Mouse (Mus musculus) mouse trophoblast stem cell (cell line): ENCODE measurements at regions not wholly inside any gene's neighbourhood (a gene's known extent, or its start where the extent isn't known, plus 50 kb on each side); places are given as distances from the start of the nearest gene placed in this dataset.

Source experiments
- in situ Hi-C, 2 experiments: fragments of 300-500 bp; cut with MseI, MboI; formaldehyde crosslinking; loops; 2 replicates in 1 of 2; 3 replicates in 1 of 2; pipeline ENCODE4 v1.15.1; 2025

- in situ Hi-C loops = loop anchor here in 1 of 2 experiments (10.0 kb wide), 1 partner anchor 49 kb away; no protein-coding TSS in a partner anchor
Measured at GRCm38 (mm10) chr7:79543231-79544071, 74.0 kb downstream of the Rhcg start.

- in situ Hi-C loops = loop anchor here in 1 of 2 experiments (10.0 kb wide), 1 partner anchor 48 kb away; no protein-coding TSS in a partner anchor
Measured at GRCm38 (mm10) chr7:79542379-79543015, 75.0 kb downstream of the Rhcg start.

GRCm38 (mm10) chr7:79540246-79540645, 74.1 kb upstream of the Polg start:
- in situ Hi-C loops = loop anchor here in 1 of 2 experiments (10.0 kb wide), 1 partner anchor 45 kb away; no protein-coding TSS in a partner anchor

- in situ Hi-C loops = loop anchor here in 1 of 2 experiments (5.0 kb wide), 1 partner anchor 42 kb away; no protein-coding TSS in a partner anchor
Measured at GRCm38 (mm10) chr7:79539426-79539825, 73.3 kb upstream of the Polg start.

- in situ Hi-C loops = loop anchor here in 1 of 2 experiments (5.0 kb wide), 1 partner anchor 39 kb away; no protein-coding TSS in a partner anchor
Measured at GRCm38 (mm10) chr7:79536157-79536641, 70.0 kb upstream of the Polg start.

GRCm38 (mm10) chr7:79535251-79536111, 69.3 kb upstream of the Polg start:
- in situ Hi-C loops = loop anchor here in 1 of 2 experiments (5.0 kb wide), 1 partner anchor 38 kb away; no protein-coding TSS in a partner anchor

GRCm38 (mm10) chr7:79534819-79535218, 68.7 kb upstream of the Polg start:
- in situ Hi-C loops = loop anchor here in 1 of 2 experiments (5.0 kb wide), 1 partner anchor 38 kb away; no protein-coding TSS in a partner anchor

GRCm38 (mm10) chr7:79534381-79534780, 68.2 kb upstream of the Polg start:
- in situ Hi-C loops = no loop called here

GRCm38 (mm10) chr7:79532626-79533140, 66.5 kb upstream of the Polg start:
- in situ Hi-C loops = no loop called here

GRCm38 (mm10) chr7:79531551-79532356, 65.6 kb upstream of the Polg start:
- in situ Hi-C loops = no loop called here

GRCm38 (mm10) chr7:79531142-79531541, 65.0 kb upstream of the Polg start:
- in situ Hi-C loops = no loop called here

GRCm38 (mm10) chr7:79529480-79529879, 63.3 kb upstream of the Polg start:
- in situ Hi-C loops = no loop called here

GRCm38 (mm10) chr7:79527984-79528383, 61.8 kb upstream of the Polg start:
- in situ Hi-C loops = no loop called here

- in situ Hi-C loops = no loop called here
Measured at GRCm38 (mm10) chr7:79525690-79526630, 59.8 kb upstream of the Polg start.

- in situ Hi-C loops = no loop called here
Measured at GRCm38 (mm10) chr7:79524921-79525320, 58.8 kb upstream of the Polg start.

GRCm38 (mm10) chr7:79523696-79524095, 57.5 kb upstream of the Polg start:
- in situ Hi-C loops = no loop called here

GRCm38 (mm10) chr7:79522046-79522445, 55.9 kb upstream of the Polg start:
- in situ Hi-C loops = no loop called here

- in situ Hi-C loops = no loop called here
Measured at GRCm38 (mm10) chr7:79521259-79521658, 55.1 kb upstream of the Polg start.

- in situ Hi-C loops = no loop called here
Measured at GRCm38 (mm10) chr7:79520222-79520710, 54.1 kb upstream of the Polg start.
